Mouse (Mus musculus): ENCODE data around the gene Gm34653. TPM values are rescaled to one million over a fixed set of nuclear protein-coding genes. Genes with fewer than 3 reads are reported as not detected.
A peak's percentile ranks its signal among the peaks of the same experiment; 100 is the strongest.
"Not testable (repeated sequence)": the region's sequence is repeated elsewhere in the genome, so short reads cannot be mapped to it uniquely, and the experiment has no call there.

Gm34653 gene
- polyA plus RNA-seq, 2 experiments from 2014 or later: not detected

- peak; percentile 98 for ATAC-seq
These were observed 6.9 kb upstream of the Gm34653 start, which contains the start of gene Fbxw2 for GRCm38 (mm10) chr2:34825827-34826459. Gene Fbxw2 (minus strand): TSS chr2:34826311.

- ATAC-seq: peak; percentile 21
These were observed 6.2 kb upstream of the Gm34653 start for GRCm38 (mm10) chr2:34826460-34827231.

GRCm38 (mm10) chr2:34827591-34827990 is 5.2 kb upstream of the Gm34653 start:
- ATAC-seq: no peak

- no peak for ATAC-seq
These were observed 4.8 kb upstream of the Gm34653 start for GRCm38 (mm10) chr2:34828026-34828425.

GRCm38 (mm10) chr2:34830066-34830465 is 2.7 kb upstream of the Gm34653 start:
- ATAC-seq: not testable (repeated sequence)

- no peak for ATAC-seq
These were observed 817 bp downstream of the Gm34653 start for GRCm38 (mm10) chr2:34833624-34834023.

- ATAC-seq: no peak
These were observed 2.9 kb downstream of the Gm34653 start for GRCm38 (mm10) chr2:34835669-34836068.

- not testable (repeated sequence) for ATAC-seq
These were observed 7.3 kb downstream of the Gm34653 start for GRCm38 (mm10) chr2:34840143-34840542.

GRCm38 (mm10) chr2:34841706-34842105 is 8.9 kb downstream of the Gm34653 start:
- ATAC-seq: no peak

GRCm38 (mm10) chr2:34843211-34843939 is 10.6 kb downstream of the Gm34653 start:
- ATAC-seq: no peak

GRCm38 (mm10) chr2:34847702-34848101 is 14.9 kb downstream of the Gm34653 start:
- ATAC-seq: no peak

GRCm38 (mm10) chr2:34855265-34855664 is 22.5 kb downstream of the Gm34653 start:
- ATAC-seq: no peak

GRCm38 (mm10) chr2:34857728-34858127 is 24.9 kb downstream of the Gm34653 start:
- no peak for ATAC-seq

- no peak for ATAC-seq
These were observed 36.9 kb downstream of the Gm34653 start for GRCm38 (mm10) chr2:34869680-34870079.

- peak; percentile 98 for ATAC-seq
These were observed 38.0 kb downstream of the Gm34653 start for GRCm38 (mm10) chr2:34870520-34871474.

- ATAC-seq: no peak
These were observed 41.5 kb downstream of the Gm34653 start, which contains the start of gene Cutal for GRCm38 (mm10) chr2:34874271-34874670. Gene Cutal (plus strand): TSS chr2:34874396.

- no peak for ATAC-seq
These were observed 42.1 kb downstream of the Gm34653 start, which contains the start of gene Psmd5 for GRCm38 (mm10) chr2:34874816-34875345. Gene Psmd5 (minus strand): TSS chr2:34874968.

GRCm38 (mm10) chr2:34880054-34880453 is 47.2 kb downstream of the Gm34653 start:
- ATAC-seq: no peak

GRCm38 (mm10) chr2:34882757-34883156 is 50.0 kb downstream of the Gm34653 start:
- no peak for ATAC-seq

- no peak for ATAC-seq
These were observed 50.4 kb downstream of the Gm34653 start for GRCm38 (mm10) chr2:34883190-34883589.

GRCm38 (mm10) chr2:34884186-34884585 is 51.4 kb downstream of the Gm34653 start:
- ATAC-seq: no peak

Measured in CD4-positive, CD25-positive, alpha-beta regulatory T cell, adult 4 months (primary cell).